Mouse (Mus musculus) spleen, adult 18-20 months (tissue): ENCODE measurements around the gene Cxcr4.

Source experiments
- DNase-seq, 2 experiments: peaks; one replicate each; pipeline ENCODE4 v3.0.0; 2022; ENCODE audit warnings: mixed read lengths in 2 of 2

The Cxcr4 gene

GRCm38 (mm10) chr1:128592211-128592741 lies at the start of gene Cxcr4:
TSS of gene Cxcr4 (minus strand) at chr1:128592293.
- peak; percentile 95 to 97 for DNase-seq

DNA sequence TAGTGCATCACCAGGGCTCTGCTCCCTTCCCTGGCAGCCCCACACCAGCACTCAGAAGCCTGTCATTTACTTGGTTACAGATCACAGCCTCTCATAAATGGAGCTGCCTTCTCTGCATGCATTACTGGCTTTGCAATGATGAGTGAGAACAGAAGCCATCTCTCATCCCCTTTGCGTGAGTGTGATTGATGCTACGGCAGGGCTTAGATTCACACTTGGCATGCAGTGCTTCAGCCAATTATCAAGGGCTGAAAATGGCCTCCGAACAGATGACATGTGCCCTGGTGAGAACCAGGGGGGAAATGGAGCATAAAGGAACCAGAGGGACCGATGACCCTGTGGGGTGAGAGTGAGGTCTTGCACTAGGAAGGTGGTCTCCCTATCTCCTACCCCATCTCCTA lies 47.6 kb upstream of the Cxcr4 start:
- DNase-seq = no peak

DNA sequence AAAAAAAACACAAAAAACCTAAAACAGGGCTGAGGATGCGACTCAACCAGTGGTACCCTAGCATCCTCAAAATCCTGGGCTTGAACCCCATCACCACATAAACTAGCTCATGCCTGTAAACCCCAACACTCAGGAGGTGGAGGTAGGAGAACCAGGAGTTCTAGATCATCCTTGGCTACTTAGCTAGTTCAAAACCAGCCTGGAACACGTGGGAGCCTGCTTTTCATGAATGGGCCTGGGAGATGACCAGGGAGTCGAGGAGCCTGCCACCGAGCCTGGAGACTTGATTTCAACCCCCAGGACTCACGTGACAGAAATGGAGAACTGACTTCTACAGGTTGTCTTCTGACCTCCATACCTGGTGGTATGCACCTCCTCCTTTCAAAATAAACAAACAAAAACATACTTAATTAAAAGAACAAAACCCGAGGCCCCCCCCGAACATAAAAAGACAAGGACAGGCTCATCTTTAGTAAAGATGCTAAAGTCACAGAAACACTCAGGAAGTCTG lies 45.2 kb upstream of the Cxcr4 start:
- no peak for DNase-seq

- DNase-seq = no peak
These were observed 44.5 kb upstream of the Cxcr4 start for GRCm38 (mm10) chr1:128636258-128637229.

- no peak for DNase-seq
These were observed 41.8 kb upstream of the Cxcr4 start for GRCm38 (mm10) chr1:128633711-128634379.

- no peak for DNase-seq
These were observed 40.4 kb upstream of the Cxcr4 start for GRCm38 (mm10) chr1:128632522-128632921.

DNA sequence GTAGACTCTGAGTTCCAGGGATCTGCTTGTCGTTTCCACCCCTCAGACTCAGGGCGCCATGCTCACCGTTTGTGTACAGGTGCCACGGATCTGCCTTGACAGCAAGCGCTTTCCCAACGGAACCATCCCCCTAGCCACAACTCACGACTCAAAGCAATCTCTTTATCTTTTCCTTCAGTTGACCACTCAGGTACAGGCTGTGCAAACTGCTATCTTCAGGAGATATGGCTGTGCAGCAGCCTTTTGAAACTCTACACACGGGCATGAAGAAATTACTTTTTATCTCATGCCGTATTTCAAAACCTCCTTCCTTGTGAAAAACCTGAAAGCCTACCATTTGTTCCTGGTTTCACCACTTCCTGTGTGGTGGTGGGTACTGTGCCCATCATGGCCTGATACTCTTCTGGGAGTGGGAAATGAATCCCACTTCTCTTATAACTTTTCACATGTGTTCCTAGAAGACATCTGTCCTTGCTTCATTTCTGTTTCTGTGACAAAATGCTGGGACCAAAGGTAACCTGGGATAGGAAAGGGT lies 34.1 kb upstream of the Cxcr4 start:
- DNase-seq = no peak

- DNase-seq = no peak
These were observed 31.4 kb upstream of the Cxcr4 start for GRCm38 (mm10) chr1:128623594-128623887.

GRCm38 (mm10) chr1:128622867-128623593 lies 30.9 kb upstream of the Cxcr4 start:
- DNase-seq = no peak

GRCm38 (mm10) chr1:128617654-128618310 lies 25.7 kb upstream of the Cxcr4 start:
- peak in 1 of 2 experiments; percentile 27 for DNase-seq

DNA sequence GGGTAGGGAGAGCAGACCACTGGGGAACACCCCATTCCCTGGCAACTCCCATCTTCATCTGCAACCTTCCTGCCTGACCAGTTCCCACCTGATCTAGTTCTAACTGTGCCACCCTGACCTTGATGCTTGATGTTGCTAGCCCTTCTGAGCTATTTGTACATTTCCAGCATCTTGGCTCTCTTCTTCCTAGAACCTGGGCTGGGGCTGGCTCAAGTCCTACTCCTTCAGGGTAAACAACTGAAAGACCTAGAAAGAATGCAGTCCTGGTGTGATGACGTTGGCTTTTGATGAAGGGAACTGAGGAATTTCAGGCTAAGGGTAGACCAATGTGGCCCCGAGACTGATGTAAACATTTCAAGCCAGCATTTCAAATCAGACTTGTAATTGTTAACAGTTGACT lies 24.5 kb upstream of the Cxcr4 start:
- no peak for DNase-seq

DNA sequence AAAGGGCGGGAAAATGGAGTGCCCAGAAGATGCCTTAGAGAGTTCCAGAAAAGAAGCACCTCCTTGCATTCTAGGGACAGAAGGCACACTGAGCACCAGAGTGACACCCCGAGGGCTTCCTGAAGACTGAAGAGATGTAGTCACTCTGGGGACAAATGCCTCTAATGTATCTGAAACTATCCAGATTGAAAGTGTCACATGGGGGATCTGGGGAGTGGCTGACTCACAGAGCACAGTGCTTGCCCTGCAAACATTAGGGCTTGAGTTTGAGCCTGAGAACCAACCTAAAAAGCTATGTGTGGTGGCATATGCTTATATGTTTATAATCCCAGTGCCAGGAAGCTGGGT lies 23.3 kb upstream of the Cxcr4 start:
- DNase-seq = peak; percentile 49 to 55

GRCm38 (mm10) chr1:128614653-128615458 lies 22.8 kb upstream of the Cxcr4 start:
- peak; percentile 66 to 73 for DNase-seq

- DNase-seq = peak; percentile 56 to 75
These were observed 16.0 kb upstream of the Cxcr4 start for GRCm38 (mm10) chr1:128608119-128608518.

DNA sequence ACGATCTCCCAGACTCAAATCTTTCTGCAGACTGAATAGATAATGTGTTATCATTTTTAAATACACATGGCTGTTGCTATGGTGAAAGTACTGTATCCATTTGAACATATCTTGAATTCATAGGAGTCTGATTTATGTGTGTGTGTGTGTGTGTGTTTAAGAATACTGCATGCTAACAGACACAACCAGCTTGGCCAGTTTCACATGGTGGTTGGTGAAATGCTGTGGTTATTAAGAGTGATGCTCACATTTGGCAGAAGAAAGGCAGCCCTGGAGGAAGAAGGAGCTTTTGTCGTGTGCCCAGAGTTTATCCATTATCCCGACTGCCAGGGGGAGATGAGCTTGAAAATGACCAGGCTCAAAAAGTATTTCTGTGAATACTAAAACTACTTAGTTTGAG lies 15.3 kb upstream of the Cxcr4 start:
- no peak for DNase-seq

DNA sequence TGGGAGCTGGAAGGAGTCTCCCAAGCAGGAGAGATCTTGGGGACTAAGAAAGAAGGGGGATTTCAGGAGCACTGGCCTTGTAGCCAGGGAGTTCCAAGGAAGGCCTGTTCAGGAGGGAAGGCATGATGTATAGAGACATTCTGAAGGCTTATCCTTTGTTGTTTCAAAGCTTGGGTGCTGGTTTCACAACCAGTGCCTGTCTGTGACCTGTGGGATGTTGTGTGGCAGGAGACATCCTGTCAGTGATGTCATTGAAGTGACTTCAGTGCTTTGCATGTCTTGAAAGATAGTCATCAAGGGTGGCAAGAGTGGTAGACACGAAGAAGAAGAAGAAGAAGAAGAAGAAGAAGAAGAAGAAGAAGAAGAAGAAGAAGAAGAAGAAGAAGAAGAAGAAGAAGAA lies 13.7 kb upstream of the Cxcr4 start:
- no peak for DNase-seq

GRCm38 (mm10) chr1:128602688-128603385 lies 10.7 kb upstream of the Cxcr4 start:
- no peak for DNase-seq

GRCm38 (mm10) chr1:128602018-128602687 lies 10.1 kb upstream of the Cxcr4 start:
- peak in 1 of 2 experiments; percentile 36 for DNase-seq

GRCm38 (mm10) chr1:128601307-128601706 lies 9.2 kb upstream of the Cxcr4 start:
- peak; percentile 25 to 41 for DNase-seq

GRCm38 (mm10) chr1:128600549-128600948 lies 8.5 kb upstream of the Cxcr4 start:
- DNase-seq = no peak
